Mouse (Mus musculus): ENCODE measurements around the gene Dlg1. TPM values are rescaled to one million over a fixed set of nuclear protein-coding genes. Genes with fewer than 3 reads are reported as not detected.

Gene Dlg1
- polyA plus RNA-seq, 1 experiment: 109 TPM

DNA sequence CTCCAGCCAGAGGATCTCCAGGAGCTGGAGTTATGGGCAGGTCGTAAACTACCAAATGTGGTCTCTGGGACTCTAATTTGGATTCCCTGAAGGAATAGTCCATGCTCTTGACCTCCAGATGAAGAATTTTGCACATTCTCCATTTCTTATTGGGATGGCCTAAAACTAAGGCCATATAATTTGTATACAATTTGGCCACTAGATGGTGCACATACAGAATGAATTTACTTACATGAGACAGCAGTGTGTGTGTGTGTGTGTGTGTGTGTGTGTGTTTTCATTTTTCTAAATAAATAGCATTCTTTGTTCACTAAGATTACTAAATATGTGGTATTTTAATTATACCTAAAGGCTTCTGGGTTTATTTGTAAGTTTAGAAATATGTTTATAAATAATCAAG, 87.3 kb downstream of the Dlg1 start:
- H3K4me1 ChIP-seq (ENCODE audit: control insufficient read depth, insufficient read depth, low read length): no peaks in the 10 kb centered on the region
- TF ChIP-seq CTCF (IDR thresholded peaks at IDR 0.05; ENCODE audit: extremely low read depth, insufficient read depth, low read length): no peak
- no peak overlapping the region for H3K4me3 ChIP-seq (ENCODE audit: insufficient read depth, low read length)
- no peak overlapping the region for H3K27ac ChIP-seq (ENCODE audit: insufficient read depth, low read length)

DNA sequence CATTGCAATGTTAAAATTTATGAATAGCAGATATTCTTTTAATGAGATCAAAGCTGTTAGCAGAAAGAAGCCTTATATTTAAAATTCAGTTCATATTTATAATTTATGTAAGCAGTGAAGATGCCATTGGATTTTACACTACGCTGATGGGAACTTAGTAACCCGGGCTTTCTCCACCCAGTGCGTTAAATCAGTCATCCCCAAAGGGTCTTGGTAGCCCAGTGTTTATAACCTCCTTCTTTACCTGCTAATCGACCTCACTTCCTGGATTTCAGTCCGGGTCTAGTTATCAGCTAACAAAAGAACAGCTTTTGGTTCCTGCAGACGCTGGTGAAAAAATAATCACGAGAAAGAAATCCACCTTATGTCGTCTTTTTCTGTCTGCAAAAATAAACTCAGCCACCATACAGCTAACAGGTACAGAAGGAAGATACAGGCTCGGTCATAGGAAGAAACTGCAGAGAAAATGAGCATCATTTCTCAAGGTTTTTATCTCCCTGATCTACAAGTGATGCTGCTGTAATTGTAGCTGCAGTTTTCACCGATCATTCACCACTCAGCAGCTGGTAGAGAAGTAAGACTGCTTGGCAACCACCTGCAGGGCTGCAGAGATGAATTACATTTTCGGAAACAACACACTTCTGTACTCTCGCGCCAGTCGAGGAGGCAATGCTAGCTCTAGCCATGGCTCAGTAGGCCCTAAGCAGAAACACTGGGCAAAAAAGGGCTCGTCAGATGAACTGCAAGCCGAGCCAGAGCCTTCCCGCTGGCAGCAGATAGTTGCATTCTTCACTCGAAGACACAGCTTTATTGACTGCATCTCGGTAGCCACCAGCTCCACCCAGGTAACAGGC, 91.2 kb downstream of the Dlg1 start:
- H3K4me1 ChIP-seq (ENCODE audit: control insufficient read depth, insufficient read depth, low read length): peaks cover 2% of the 10 kb centered on the region
- H3K27ac ChIP-seq (ENCODE audit: insufficient read depth, low read length): peak overlapping the region; percentile 7
- H3K4me3 ChIP-seq (ENCODE audit: insufficient read depth, low read length): peak overlapping the region; percentile 46
- TF ChIP-seq POLR2A (IDR thresholded peaks at IDR 0.05; ENCODE audit: extremely low read depth, insufficient read depth, low read length) (peak; percentile 76), CTCF (IDR thresholded peaks at IDR 0.05; ENCODE audit: extremely low read depth, insufficient read depth, low read length) (no peak)

DNA sequence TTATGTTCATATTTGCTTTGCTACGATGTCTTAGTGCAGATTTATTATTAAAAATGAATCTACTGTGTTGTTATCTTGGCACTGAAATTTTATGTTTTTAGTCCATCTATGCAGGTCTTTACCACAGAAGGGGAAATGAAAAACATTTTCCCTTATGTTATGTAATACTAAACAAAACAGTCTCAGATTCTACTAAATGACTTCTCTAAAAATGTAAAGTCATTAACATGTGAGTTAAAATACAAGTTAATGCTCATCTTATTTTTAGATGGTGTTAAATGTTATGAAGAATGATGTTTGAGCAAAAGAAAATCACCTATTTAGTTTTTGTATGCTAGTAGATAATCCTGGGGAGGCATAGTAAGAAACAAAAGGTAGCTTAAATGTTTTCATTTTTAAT, 91.8 kb downstream of the Dlg1 start:
- H3K4me1 ChIP-seq (ENCODE audit: control insufficient read depth, insufficient read depth, low read length): peaks cover 2% of the 10 kb centered on the region
- peak overlapping the region; percentile 46 for H3K4me3 ChIP-seq (ENCODE audit: insufficient read depth, low read length)
- TF ChIP-seq POLR2A (IDR thresholded peaks at IDR 0.05; ENCODE audit: extremely low read depth, insufficient read depth, low read length) (no peak), CTCF (IDR thresholded peaks at IDR 0.05; ENCODE audit: extremely low read depth, insufficient read depth, low read length) (no peak)
- H3K27ac ChIP-seq (ENCODE audit: insufficient read depth, low read length): peak overlapping the region; percentile 7

DNA sequence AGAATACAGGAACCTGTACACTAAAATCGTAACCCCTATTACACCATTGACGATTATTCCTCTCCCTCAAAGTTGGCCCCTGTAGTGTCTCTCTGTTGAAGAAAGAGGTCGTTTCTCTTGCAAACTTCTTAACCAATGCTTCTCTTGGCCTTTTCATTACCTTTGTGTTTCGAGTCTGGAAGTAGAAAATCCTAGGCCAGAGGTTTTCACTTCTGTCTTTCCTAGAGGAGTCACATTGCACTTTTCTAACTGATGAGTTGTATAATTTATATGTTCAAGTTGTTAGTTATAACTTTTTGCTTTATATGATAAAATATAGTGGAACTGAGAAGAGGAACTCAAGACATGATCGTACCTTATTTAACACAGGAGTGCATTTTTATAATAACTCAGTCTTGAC, 93.2 kb downstream of the Dlg1 start:
- H3K27ac ChIP-seq (ENCODE audit: insufficient read depth, low read length): no peak overlapping the region
- peaks cover 2% of the 10 kb centered on the region for H3K4me1 ChIP-seq (ENCODE audit: control insufficient read depth, insufficient read depth, low read length)
- peak overlapping the region; percentile 46; the same call in 1 of the 2 replicates for H3K4me3 ChIP-seq (ENCODE audit: insufficient read depth, low read length)
- TF ChIP-seq POLR2A (IDR thresholded peaks at IDR 0.05; ENCODE audit: extremely low read depth, insufficient read depth, low read length): no peak
- no peak for TF ChIP-seq CTCF (IDR thresholded peaks at IDR 0.05; ENCODE audit: extremely low read depth, insufficient read depth, low read length)

DNA sequence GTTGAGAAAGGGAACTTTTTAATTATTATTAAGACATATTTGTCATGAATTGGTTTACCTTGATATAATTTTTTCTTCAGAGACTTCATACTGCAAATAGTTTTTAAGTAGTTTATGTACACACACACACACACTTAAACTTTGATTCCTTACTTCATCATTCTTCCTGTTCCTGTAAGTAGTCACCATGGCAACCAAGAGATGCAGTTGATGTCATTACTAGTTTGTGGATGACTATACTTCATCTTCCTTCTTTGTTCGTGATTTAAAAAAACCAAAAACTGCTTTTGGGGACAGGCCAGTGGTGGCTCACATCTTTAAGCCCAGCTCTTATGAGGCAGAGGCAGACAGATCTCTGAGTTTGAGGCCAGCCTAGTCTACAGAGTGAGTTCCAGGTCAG, 94.4 kb downstream of the Dlg1 start:
- H3K4me3 ChIP-seq (ENCODE audit: insufficient read depth, low read length): peak overlapping the region; percentile 40; the same call in 1 of the 2 replicates
- no peak for TF ChIP-seq CTCF (IDR thresholded peaks at IDR 0.05; ENCODE audit: extremely low read depth, insufficient read depth, low read length)
- TF ChIP-seq POLR2A (IDR thresholded peaks at IDR 0.05; ENCODE audit: extremely low read depth, insufficient read depth, low read length): no peak
- H3K27ac ChIP-seq (ENCODE audit: insufficient read depth, low read length): no peak overlapping the region
- peaks cover 5% of the 10 kb centered on the region for H3K4me1 ChIP-seq (ENCODE audit: control insufficient read depth, insufficient read depth, low read length)

DNA sequence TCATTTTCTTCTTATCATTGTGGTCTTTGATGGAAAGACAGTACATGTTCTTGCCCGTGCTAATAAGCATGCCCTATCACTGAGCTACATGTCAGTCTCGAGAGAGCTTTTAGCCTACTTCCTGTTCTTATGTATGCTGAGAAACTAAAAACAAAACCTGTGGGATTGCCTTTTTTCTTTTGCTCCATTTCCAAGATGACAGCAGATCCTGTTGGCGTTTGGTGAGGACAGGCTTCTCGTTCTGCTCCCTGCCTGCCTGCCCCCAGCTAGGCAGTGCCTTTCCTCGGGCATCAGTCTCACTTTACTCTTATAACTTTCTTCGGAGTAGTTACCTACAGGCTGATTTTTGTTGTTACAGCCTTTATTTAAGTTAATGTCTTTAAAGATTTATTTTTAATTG, 96.2 kb downstream of the Dlg1 start:
- no peak overlapping the region for H3K4me3 ChIP-seq (ENCODE audit: insufficient read depth, low read length)
- peaks cover 5% of the 10 kb centered on the region for H3K4me1 ChIP-seq (ENCODE audit: control insufficient read depth, insufficient read depth, low read length)
- TF ChIP-seq CTCF (IDR thresholded peaks at IDR 0.05; ENCODE audit: extremely low read depth, insufficient read depth, low read length) (no peak), POLR2A (IDR thresholded peaks at IDR 0.05; ENCODE audit: extremely low read depth, insufficient read depth, low read length) (no peak)
- no peak overlapping the region for H3K27ac ChIP-seq (ENCODE audit: insufficient read depth, low read length)

DNA sequence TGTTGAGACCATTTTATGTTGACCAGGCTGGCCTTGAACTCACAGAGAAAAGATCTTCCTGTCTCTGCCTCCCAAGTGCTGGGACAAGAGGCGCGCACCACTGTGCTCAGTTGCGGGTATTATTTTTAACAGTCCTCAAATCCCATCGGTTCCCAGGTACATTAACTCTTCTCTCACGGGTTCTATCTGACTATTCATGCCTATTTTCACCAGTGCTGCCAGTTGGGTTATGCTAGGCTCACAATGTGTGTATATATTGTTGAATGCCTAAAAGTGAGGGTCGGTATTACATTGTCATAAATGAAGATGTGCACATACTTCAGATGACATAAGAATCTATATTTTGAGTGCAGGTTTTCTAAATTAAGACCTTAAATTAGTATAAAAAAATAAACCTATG, 103.1 kb downstream of the Dlg1 start:
- Histone ChIP-seq H3K4me1 (ENCODE audit: control insufficient read depth, insufficient read depth, low read length) (peaks cover 5% of the 10 kb centered on the region), H3K4me3 (ENCODE audit: insufficient read depth, low read length) (no peak overlapping the region), H3K27ac (ENCODE audit: insufficient read depth, low read length) (peak overlapping the region; percentile 13; the same call in 1 of the 2 replicates)
- TF ChIP-seq CTCF (IDR thresholded peaks at IDR 0.05; ENCODE audit: extremely low read depth, insufficient read depth, low read length): no peak
- no peak for TF ChIP-seq POLR2A (IDR thresholded peaks at IDR 0.05; ENCODE audit: extremely low read depth, insufficient read depth, low read length)

DNA sequence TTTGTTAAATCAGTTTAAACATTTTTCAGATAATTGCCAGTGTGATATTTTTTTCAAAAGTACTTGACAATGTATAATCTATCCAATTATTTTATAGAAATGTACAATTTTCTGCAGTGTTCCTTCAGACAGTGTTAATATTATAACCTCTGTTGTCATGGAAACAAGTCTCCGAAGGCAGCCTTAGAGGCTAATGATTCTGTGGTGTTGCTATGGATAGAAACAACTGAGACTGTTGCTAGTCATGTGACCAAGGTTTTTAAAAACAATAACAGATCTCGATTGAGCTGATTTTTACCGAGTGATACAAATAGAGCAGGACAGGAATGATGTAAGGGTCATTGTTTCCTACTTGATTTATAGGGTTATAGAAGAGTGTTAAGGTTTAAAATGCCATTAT, 103.5 kb downstream of the Dlg1 start:
- H3K4me3 ChIP-seq (ENCODE audit: insufficient read depth, low read length): no peak overlapping the region
- H3K27ac ChIP-seq (ENCODE audit: insufficient read depth, low read length): no peak overlapping the region
- peaks cover 5% of the 10 kb centered on the region for H3K4me1 ChIP-seq (ENCODE audit: control insufficient read depth, insufficient read depth, low read length)
- TF ChIP-seq CTCF (IDR thresholded peaks at IDR 0.05; ENCODE audit: extremely low read depth, insufficient read depth, low read length) (no peak), POLR2A (IDR thresholded peaks at IDR 0.05; ENCODE audit: extremely low read depth, insufficient read depth, low read length) (no peak)

DNA sequence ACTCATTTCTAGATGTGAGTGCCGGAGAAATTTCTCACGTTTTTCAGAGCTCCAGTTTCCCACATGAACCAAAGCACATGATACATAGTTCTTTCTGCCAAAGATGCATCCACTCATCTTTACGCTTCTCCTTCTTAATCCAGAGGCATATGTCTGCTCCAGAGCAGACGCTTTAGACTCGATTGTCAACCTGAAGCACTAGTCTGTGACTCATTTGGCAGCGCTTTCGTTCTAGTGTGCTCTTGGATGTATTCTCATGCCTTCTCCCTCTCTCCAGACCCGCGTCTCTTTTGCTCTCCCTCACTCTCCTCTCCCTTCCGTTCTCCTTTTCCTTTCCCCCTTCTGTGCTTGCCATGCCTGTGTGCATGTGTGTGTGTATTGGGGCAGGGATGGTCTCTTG, 112.7 kb downstream of the Dlg1 start:
- peaks cover 2% of the 10 kb centered on the region for H3K4me1 ChIP-seq (ENCODE audit: control insufficient read depth, insufficient read depth, low read length)
- no peak for TF ChIP-seq POLR2A (IDR thresholded peaks at IDR 0.05; ENCODE audit: extremely low read depth, insufficient read depth, low read length)
- no peak for TF ChIP-seq CTCF (IDR thresholded peaks at IDR 0.05; ENCODE audit: extremely low read depth, insufficient read depth, low read length)
- 0 out of 2 replicates have a peak overlapping the region, but pooled peaks have one; percentile 68 for H3K27ac ChIP-seq (ENCODE audit: insufficient read depth, low read length)
- H3K4me3 ChIP-seq (ENCODE audit: insufficient read depth, low read length): no peak overlapping the region

DNA sequence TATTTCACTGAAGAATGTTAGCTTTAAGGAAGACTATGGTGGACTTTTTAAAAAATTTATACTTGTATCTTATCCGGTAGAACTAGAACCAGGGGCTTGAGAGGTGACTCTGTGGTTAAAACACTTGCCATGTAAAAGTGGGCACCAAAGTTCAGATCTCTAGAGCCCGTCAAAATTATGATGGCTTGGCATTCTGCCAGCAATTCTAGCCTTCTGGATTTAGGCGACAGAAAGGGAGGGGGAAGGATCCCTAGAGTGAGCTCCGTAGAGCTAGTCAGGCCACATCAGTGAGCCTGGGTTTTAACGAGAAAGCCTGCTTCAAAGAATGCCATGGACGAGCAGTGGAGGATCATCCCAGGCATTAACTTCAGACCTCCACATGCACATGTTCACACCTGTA, 117.8 kb downstream of the Dlg1 start:
- Histone ChIP-seq H3K27ac (ENCODE audit: insufficient read depth, low read length) (no peak overlapping the region), H3K4me3 (ENCODE audit: insufficient read depth, low read length) (no peak overlapping the region), H3K4me1 (ENCODE audit: control insufficient read depth, insufficient read depth, low read length) (peaks cover 2% of the 10 kb centered on the region)
- TF ChIP-seq POLR2A (IDR thresholded peaks at IDR 0.05; ENCODE audit: extremely low read depth, insufficient read depth, low read length) (no peak), CTCF (IDR thresholded peaks at IDR 0.05; ENCODE audit: extremely low read depth, insufficient read depth, low read length) (no peak)
